Mouse (Mus musculus): ENCODE measurements around the gene Aqp2. TPM values are rescaled to one million over a fixed set of nuclear protein-coding genes. Genes with fewer than 3 reads are reported as not detected.

Aqp2 gene
- total RNA-seq (2014; fragmentation: Nextera tagmentation) (not detected in 2 replicates), total RNA-seq (2017) (0.11 TPM in 1 of 2 replicates, not detected in the other), polyA plus RNA-seq (2012) (not detected in 2 replicates)

DNA sequence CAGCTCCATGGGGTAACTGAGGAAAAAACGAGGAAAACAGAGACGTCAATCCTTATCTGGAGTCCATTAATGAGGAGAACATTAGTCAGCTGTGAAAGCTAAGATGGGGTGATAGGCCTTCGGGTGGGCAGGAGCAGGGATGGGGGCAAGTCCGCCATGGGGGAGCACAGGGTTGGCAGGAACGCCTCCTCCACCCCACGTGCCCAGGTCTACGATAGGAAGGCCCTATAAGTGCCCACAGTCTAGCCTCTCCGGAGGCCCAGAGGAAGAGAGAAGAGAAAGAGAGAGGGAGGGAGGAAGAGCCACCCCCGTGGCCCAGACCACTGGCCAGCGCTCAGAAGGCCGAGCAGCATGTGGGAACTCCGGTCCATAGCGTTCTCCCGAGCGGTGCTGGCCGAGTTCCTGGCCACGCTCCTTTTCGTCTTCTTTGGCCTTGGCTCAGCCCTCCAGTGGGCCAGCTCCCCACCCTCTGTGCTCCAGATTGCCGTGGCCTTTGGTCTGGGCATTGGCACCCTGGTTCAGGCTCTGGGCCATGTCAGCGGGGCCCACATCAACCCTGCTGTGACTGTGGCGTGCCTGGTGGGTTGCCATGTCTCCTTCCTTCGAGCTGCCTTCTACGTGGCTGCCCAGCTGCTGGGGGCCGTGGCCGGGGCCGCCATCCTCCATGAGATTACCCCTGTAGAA lies at the start of gene Aqp2:
Gene Aqp2 (plus strand): TSS at position 254 of the 684 bp plus-strand sequence.
- no peak within 1 kb of the TSS for H3K4me3 ChIP-seq (ENCODE audit: low read depth, low read length)
- no peaks in the 10 kb centered on the region for H3K4me1 ChIP-seq (ENCODE audit: insufficient read depth, low read depth, low read length)
- H3K27me3 ChIP-seq (ENCODE audit: insufficient read depth, low read length): peaks cover 39% of the 10 kb centered on the region
- TF ChIP-seq GATA1 (IDR thresholded peaks at IDR 0.05; ENCODE audit: borderline replicate concordance, low read length): no peak
- peaks cover 4% of the 10 kb centered on the region; the same call in 1 of the 2 replicates for H3K9me3 ChIP-seq (replicated peaks)
- ATAC-seq (ENCODE audit: extremely low read depth, insufficient number of reproducible peaks, low FRiP score, poor library complexity, severe bottlenecking) (no peak), DNase-seq (ENCODE audit: low spot score) (no peak)
- no peaks in the 10 kb centered on the region for H3K36me3 ChIP-seq (replicated peaks)

DNA sequence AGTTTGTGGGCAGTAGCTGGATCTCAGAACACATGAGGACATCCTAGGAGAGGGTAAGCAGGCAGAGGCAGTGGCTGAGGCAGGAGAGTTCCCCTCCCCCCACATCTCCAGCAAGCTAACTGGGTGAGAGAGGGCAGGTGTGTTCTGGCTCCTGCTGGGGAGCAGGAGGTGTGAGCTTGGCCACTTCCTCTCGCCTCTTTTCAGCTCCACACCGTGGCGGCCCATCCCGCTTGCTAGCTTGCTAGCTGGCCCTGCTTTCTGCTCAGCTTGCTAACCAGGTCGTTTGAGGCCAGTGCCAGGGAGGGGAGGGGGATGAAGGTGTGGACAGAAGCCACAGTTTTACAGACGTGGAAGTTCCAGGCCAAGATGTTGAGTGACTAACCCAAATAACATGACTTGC lies 47.7 kb upstream of the Aqp2 start:
- no peak for TF ChIP-seq GATA2 (IDR thresholded peaks at IDR 0.05; ENCODE audit: borderline replicate concordance, low read depth, low read length)
- TF ChIP-seq TAL1 (conservative IDR thresholded peaks at IDR 0.05; ENCODE audit: low read depth, low read length): no peak
- no peak for TF ChIP-seq POLR2AphosphoS5 (IDR thresholded peaks at IDR 0.05; ENCODE audit: insufficient replicate concordance, low read depth, low read length)
- TF ChIP-seq CTCF (IDR thresholded peaks at IDR 0.05; ENCODE audit: low read depth, low read length): no peak
- no peak for TF ChIP-seq GATA1 (IDR thresholded peaks at IDR 0.05; ENCODE audit: borderline replicate concordance, low read length)
- Histone ChIP-seq H3K9me3 (replicated peaks) (no peaks in the 10 kb centered on the region), H3K4me3 (ENCODE audit: low read depth, low read length) (no peak overlapping the region), H3K36me3 (replicated peaks) (no peaks in the 10 kb centered on the region), H3K27me3 (ENCODE audit: insufficient read depth, low read length) (peaks cover 15% of the 10 kb centered on the region), H3K4me1 (ENCODE audit: insufficient read depth, low read depth, low read length) (no peaks in the 10 kb centered on the region)
- no peak for DNase-seq (ENCODE audit: low spot score)
- no peak for ATAC-seq (ENCODE audit: extremely low read depth, insufficient number of reproducible peaks, low FRiP score, poor library complexity, severe bottlenecking)

DNA sequence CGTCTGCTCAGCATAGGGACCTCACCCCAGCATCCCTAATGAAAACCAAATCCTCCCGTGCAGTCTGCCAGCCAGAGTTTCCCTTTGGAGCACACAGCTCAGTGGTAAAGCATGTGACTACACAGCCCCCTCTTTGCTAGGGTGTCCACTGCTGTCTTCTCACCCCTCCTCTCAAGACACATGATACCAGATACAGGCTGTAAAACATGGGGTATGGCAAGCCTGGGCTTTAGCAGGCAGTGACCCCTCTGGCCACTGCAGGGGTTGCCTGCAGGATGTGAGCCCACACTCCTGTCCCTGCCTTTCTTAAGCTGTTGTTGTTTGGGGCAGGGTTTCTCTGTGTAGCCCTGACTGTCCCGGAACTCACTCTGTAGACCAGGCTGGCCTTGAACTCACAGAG lies 46.8 kb upstream of the Aqp2 start:
- Histone ChIP-seq H3K27me3 (ENCODE audit: insufficient read depth, low read length) (peaks cover 14% of the 10 kb centered on the region), H3K4me3 (ENCODE audit: low read depth, low read length) (no peak overlapping the region), H3K9me3 (replicated peaks) (no peaks in the 10 kb centered on the region), H3K4me1 (ENCODE audit: insufficient read depth, low read depth, low read length) (no peaks in the 10 kb centered on the region), H3K36me3 (replicated peaks) (no peaks in the 10 kb centered on the region)
- DNase-seq (ENCODE audit: low spot score): no peak
- ATAC-seq (ENCODE audit: extremely low read depth, insufficient number of reproducible peaks, low FRiP score, poor library complexity, severe bottlenecking): no peak
- TF ChIP-seq CTCF (IDR thresholded peaks at IDR 0.05; ENCODE audit: low read depth, low read length) (no peak), TAL1 (conservative IDR thresholded peaks at IDR 0.05; ENCODE audit: low read depth, low read length) (no peak), GATA2 (IDR thresholded peaks at IDR 0.05; ENCODE audit: borderline replicate concordance, low read depth, low read length) (no peak), POLR2AphosphoS5 (IDR thresholded peaks at IDR 0.05; ENCODE audit: insufficient replicate concordance, low read depth, low read length) (no peak), GATA1 (IDR thresholded peaks at IDR 0.05; ENCODE audit: borderline replicate concordance, low read length) (no peak)

DNA sequence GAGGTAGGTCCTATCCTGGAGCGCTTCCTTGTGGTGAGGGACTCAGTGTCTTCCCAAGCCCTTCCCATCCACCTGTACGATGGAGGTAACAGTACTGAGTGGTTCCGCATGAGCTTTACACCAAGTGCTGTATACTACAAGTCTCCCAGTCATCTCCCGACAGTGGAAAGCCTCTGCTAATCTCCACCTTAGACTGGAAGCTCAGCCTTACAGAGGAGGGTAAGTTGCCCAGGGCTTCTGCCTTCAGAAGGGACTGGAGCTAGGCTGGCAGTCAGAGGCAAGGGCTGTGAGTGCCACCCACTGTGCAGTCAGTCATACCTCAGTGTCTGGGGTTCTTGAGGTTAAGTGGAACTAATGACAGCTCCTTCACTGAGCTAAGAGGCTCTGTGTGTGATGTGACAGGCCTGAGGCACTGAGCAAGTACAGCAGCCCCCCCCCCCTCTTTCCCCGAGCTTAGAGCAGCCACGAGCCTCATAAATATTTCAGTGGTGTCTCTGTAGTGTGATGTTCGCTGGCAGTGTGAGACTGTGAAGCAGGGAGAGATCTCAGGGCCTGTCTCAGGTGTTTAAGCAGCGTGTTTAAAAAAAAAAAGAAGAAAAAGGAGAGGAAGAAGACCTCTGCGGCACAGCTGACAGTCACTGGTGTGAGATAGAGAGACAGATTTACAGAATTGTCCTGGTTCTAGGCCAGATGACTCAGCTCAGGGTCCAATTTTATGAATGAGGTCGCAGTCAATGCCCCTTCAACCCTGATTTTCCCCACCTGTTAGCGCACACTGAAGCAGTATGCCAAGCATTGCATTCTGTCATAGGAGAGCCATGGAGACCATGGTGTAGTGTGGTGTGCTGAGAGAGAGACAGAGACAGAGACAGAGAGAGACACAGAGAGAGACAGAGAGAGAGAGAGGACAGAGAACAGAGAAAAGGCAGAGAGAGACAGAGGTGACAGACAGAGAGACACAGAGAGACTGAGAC lies 41.7 kb upstream of the Aqp2 start:
- H3K9me3 ChIP-seq (replicated peaks): no peaks in the 10 kb centered on the region
- no peak for ATAC-seq (ENCODE audit: extremely low read depth, insufficient number of reproducible peaks, low FRiP score, poor library complexity, severe bottlenecking)
- TF ChIP-seq POLR2AphosphoS5 (IDR thresholded peaks at IDR 0.05; ENCODE audit: insufficient replicate concordance, low read depth, low read length): no peak
- no peak for TF ChIP-seq GATA1 (IDR thresholded peaks at IDR 0.05; ENCODE audit: borderline replicate concordance, low read length)
- no peak for TF ChIP-seq CTCF (IDR thresholded peaks at IDR 0.05; ENCODE audit: low read depth, low read length)
- TF ChIP-seq TAL1 (conservative IDR thresholded peaks at IDR 0.05; ENCODE audit: low read depth, low read length): no peak
- TF ChIP-seq GATA2 (IDR thresholded peaks at IDR 0.05; ENCODE audit: borderline replicate concordance, low read depth, low read length): no peak
- H3K36me3 ChIP-seq (replicated peaks): no peaks in the 10 kb centered on the region
- no peak overlapping the region for H3K4me3 ChIP-seq (ENCODE audit: low read depth, low read length)
- no peaks in the 10 kb centered on the region for H3K4me1 ChIP-seq (ENCODE audit: insufficient read depth, low read depth, low read length)
- peaks cover 8% of the 10 kb centered on the region; the same call in 1 of the 2 replicates for H3K27me3 ChIP-seq (ENCODE audit: insufficient read depth, low read length)
- no peak for DNase-seq (ENCODE audit: low spot score)

DNA sequence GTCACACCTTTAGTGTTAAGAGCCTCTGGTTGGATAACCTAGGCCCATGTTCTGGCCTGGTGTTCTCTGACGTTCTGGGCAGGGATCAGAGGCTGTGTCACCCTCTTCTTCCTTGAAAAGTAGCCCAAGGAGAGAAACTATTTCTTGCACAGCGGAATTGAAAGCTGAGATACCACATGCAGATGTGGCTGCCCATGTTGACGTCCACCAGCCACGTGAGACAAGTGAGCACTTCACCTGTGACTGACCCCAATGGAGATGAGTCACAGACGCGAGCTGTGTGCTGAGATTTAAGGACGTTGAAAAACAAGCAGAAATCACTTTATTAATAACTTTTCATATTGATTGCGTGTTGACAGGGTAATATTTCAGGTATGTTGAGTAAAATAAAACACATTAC lies 39.0 kb upstream of the Aqp2 start:
- Histone ChIP-seq H3K36me3 (replicated peaks) (no peaks in the 10 kb centered on the region), H3K27me3 (ENCODE audit: insufficient read depth, low read length) (peaks cover 20% of the 10 kb centered on the region), H3K4me1 (ENCODE audit: insufficient read depth, low read depth, low read length) (no peaks in the 10 kb centered on the region), H3K9me3 (replicated peaks) (no peaks in the 10 kb centered on the region), H3K4me3 (ENCODE audit: low read depth, low read length) (no peak overlapping the region)
- DNase-seq (ENCODE audit: low spot score): no peak
- ATAC-seq (ENCODE audit: extremely low read depth, insufficient number of reproducible peaks, low FRiP score, poor library complexity, severe bottlenecking): no peak
- TF ChIP-seq TAL1 (conservative IDR thresholded peaks at IDR 0.05; ENCODE audit: low read depth, low read length) (no peak), CTCF (IDR thresholded peaks at IDR 0.05; ENCODE audit: low read depth, low read length) (no peak), GATA2 (IDR thresholded peaks at IDR 0.05; ENCODE audit: borderline replicate concordance, low read depth, low read length) (no peak), GATA1 (IDR thresholded peaks at IDR 0.05; ENCODE audit: borderline replicate concordance, low read length) (no peak), POLR2AphosphoS5 (IDR thresholded peaks at IDR 0.05; ENCODE audit: insufficient replicate concordance, low read depth, low read length) (no peak)

DNA sequence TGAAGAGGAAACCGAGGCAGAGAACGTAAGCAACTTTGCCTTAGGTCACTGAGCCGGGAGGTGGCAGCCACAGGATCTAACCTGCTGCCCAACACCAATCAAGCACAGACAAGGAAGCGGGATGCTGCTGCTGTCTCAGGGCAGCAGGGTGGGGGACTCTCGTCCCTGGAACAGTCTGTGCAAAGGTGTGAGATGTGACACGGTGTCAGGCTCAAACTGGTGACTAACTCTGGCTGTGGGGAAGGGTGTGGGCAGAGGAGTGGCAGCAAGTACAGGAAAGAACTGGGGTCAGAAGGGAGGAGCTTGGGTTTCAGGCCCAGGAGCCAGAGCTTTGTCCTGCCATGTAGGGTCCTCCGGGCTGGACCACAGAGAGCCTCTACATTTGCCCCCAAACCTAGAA lies 34.8 kb upstream of the Aqp2 start:
- peaks cover 23% of the 10 kb centered on the region for H3K27me3 ChIP-seq (ENCODE audit: insufficient read depth, low read length)
- no peaks in the 10 kb centered on the region for H3K36me3 ChIP-seq (replicated peaks)
- ATAC-seq (ENCODE audit: extremely low read depth, insufficient number of reproducible peaks, low FRiP score, poor library complexity, severe bottlenecking) (no peak), DNase-seq (ENCODE audit: low spot score) (no peak)
- H3K4me1 ChIP-seq (ENCODE audit: insufficient read depth, low read depth, low read length): no peaks in the 10 kb centered on the region
- TF ChIP-seq TAL1 (conservative IDR thresholded peaks at IDR 0.05; ENCODE audit: low read depth, low read length) (no peak), GATA2 (IDR thresholded peaks at IDR 0.05; ENCODE audit: borderline replicate concordance, low read depth, low read length) (no peak), CTCF (IDR thresholded peaks at IDR 0.05; ENCODE audit: low read depth, low read length) (no peak), GATA1 (IDR thresholded peaks at IDR 0.05; ENCODE audit: borderline replicate concordance, low read length) (no peak), POLR2AphosphoS5 (IDR thresholded peaks at IDR 0.05; ENCODE audit: insufficient replicate concordance, low read depth, low read length) (no peak)
- H3K4me3 ChIP-seq (ENCODE audit: low read depth, low read length): no peak overlapping the region
- H3K9me3 ChIP-seq (replicated peaks): no peaks in the 10 kb centered on the region

Measured in G1E (cell line).